Mouse (Mus musculus) CH12.LX (cell line): ENCODE measurements around the gene Ikzf2. TPM values are rescaled to one million over a fixed set of nuclear protein-coding genes. Genes with fewer than 3 reads are reported as not detected.

ENCODE experiments used
- DNase-seq: peaks from one replicate; pipeline ENCODE4 v3.0.0-alpha.2; 2013; ENCODE audit errors: extremely low read depth
- H3K27ac ChIP-seq: 2 replicates; pipeline ENCODE4 v1.5.1; 2012; ENCODE audit warnings: low read depth, mild to moderate bottlenecking, control low read depth, moderate library complexity; ENCODE audit not compliant: insufficient read depth
- H3K27me3 ChIP-seq: replicated peaks from 2 replicates; pipeline ENCODE3; 2012; ENCODE audit warnings: inconsistent platforms
- H3K36me3 ChIP-seq, 2 experiments: replicated peaks in 1 of 2; 2 replicates each; pipeline versions ENCODE3 to v1.6.1; 2012; ENCODE audit warnings: inconsistent platforms in 1 of 2, low read length in 1 of 2, mild to moderate bottlenecking in 1 of 2, mixed read lengths in 1 of 2, moderate library complexity in 1 of 2; ENCODE audit not compliant: control insufficient read depth in 1 of 2, insufficient read depth in 1 of 2
- H3K4me1 ChIP-seq, 2 experiments: 2 replicates each; pipeline ENCODE4 v1.6.1; 2012; ENCODE audit warnings: inconsistent platforms in 1 of 2, moderate library complexity in 1 of 2; ENCODE audit not compliant: insufficient read depth in 2 of 2, control insufficient read depth in 1 of 2
- H3K4me2 ChIP-seq: 2 replicates; pipeline ENCODE4 v1.6.1; 2012; ENCODE audit warnings: low read depth, mild to moderate bottlenecking, control low read depth; ENCODE audit not compliant: poor library complexity, insufficient read depth, severe bottlenecking
- H3K4me3 ChIP-seq, 3 experiments: fragments of 150-350 bp in 1 of 3; sonication (generic) in 1 of 3; replicated peaks in 1 of 3; 2 replicates each; pipeline versions ENCODE3 to v1.5.1; 2011 to 2012; ENCODE audit warnings: low read depth in 2 of 3, low read length in 2 of 3, mild to moderate bottlenecking in 2 of 3, moderate library complexity in 2 of 3, control low read depth in 1 of 3, improper control_type of control experiment in 1 of 3, inconsistent platforms in 1 of 3, mixed read lengths in 1 of 3; ENCODE audit not compliant: poor library complexity in 1 of 3
- H3K79me2 ChIP-seq: replicated peaks from 2 replicates; pipeline ENCODE4 v1.6.1; 2012; ENCODE audit warnings: mild to moderate bottlenecking, moderate library complexity; ENCODE audit not compliant: control insufficient read depth, poor library complexity, insufficient read depth, severe bottlenecking; ENCODE audit errors: extremely low read depth
- H3K9ac ChIP-seq: 2 replicates; pipeline ENCODE4 v1.6.1; 2012; ENCODE audit warnings: low read depth, mild to moderate bottlenecking, control low read depth, moderate library complexity; ENCODE audit not compliant: insufficient read depth
- H3K9me3 ChIP-seq: replicated peaks from 2 replicates; pipeline ENCODE3; 2012; ENCODE audit warnings: low read length, inconsistent platforms, mixed read lengths
- CHD1 ChIP-seq: IDR thresholded peaks from 2 replicates; pipeline ENCODE4 v1.6.1; 2012; ENCODE audit warnings: low read depth, low read length, improper control_type of control experiment, inconsistent platforms
- JUND ChIP-seq: conservative IDR thresholded peaks from 2 replicates; pipeline ENCODE4 v1.6.1; 2011; ENCODE audit warnings: low read depth, low read length, improper control_type of control experiment
- MAX ChIP-seq: IDR thresholded peaks from 2 replicates; pipeline ENCODE4 v1.6.1; 2011; ENCODE audit warnings: low read length, improper control_type of control experiment
- NRF1 ChIP-seq: IDR thresholded peaks from 2 replicates; pipeline ENCODE4 v1.6.1; 2014; ENCODE audit warnings: low read depth, mild to moderate bottlenecking, inconsistent platforms, low read length, improper control_type of control experiment, moderate library complexity
- POLR2A ChIP-seq: IDR thresholded peaks from 2 replicates; pipeline ENCODE4 v1.6.1; 2011; ENCODE audit warnings: low read depth, mild to moderate bottlenecking, improper control_type of control experiment, low read length
- RAD21 ChIP-seq: IDR thresholded peaks from 2 replicates; pipeline ENCODE4 v1.6.1; 2011; ENCODE audit warnings: low read depth, mild to moderate bottlenecking, low read length, improper control_type of control experiment, moderate library complexity
- ZC3H11A ChIP-seq: IDR thresholded peaks from 2 replicates; pipeline ENCODE4 v1.6.1; 2012; ENCODE audit warnings: low read depth, mild to moderate bottlenecking, inconsistent platforms, low read length, improper control_type of control experiment
- ZMIZ1 ChIP-seq: IDR thresholded peaks from 2 replicates; pipeline ENCODE4 v1.6.1; 2012; ENCODE audit warnings: low read depth, mild to moderate bottlenecking, inconsistent platforms, low read length, improper control_type of control experiment
- ZNF384 ChIP-seq: IDR thresholded peaks from 2 replicates; pipeline ENCODE4 v1.6.1; 2012; ENCODE audit warnings: low read depth, low read length, improper control_type of control experiment, inconsistent platforms
- dilution Hi-C: fragments of 300-500 bp; cut with MboI; formaldehyde crosslinking; loops from 2 replicates; pipeline ENCODE4 v1.14.3; 2020; ENCODE audit warnings: low sequenced_read_pairs; ENCODE audit not compliant: extremely low pct_unique_long_range_greater_than_20kb, extremely low pct_ligation_motif_present
- in situ Hi-C: fragments of 300-500 bp; cut with MboI; formaldehyde crosslinking; loops from 3 replicates; pipeline ENCODE4 v1.14.3; 2019; ENCODE audit warnings: low sequenced_read_pairs, low pct_ligation_motif_present, low pct_unique_long_range_greater_than_20kb, mixed read lengths
- polyA plus RNA-seq: library from polyadenylated mRNA; unstranded; fragments of >175 nt; gene quantifications from 2 replicates; pipeline ENCODE4 v1.2.1, GENCODE M21; 2012; ENCODE audit warnings: low read depth; ENCODE audit not compliant: insufficient read length
- total RNA-seq, 2 experiments: library from RNA; depleted of rRNA; stranded (reverse); fragments of 300-350 nt in 1 of 2; fragments of >200 nt in 1 of 2; gene quantifications; 2 replicates each; pipeline ENCODE4 v1.2.3; 2012 to 2014

The Ikzf2 gene
- total and polyA plus RNA-seq, 3 experiments, result not detected

DNA sequence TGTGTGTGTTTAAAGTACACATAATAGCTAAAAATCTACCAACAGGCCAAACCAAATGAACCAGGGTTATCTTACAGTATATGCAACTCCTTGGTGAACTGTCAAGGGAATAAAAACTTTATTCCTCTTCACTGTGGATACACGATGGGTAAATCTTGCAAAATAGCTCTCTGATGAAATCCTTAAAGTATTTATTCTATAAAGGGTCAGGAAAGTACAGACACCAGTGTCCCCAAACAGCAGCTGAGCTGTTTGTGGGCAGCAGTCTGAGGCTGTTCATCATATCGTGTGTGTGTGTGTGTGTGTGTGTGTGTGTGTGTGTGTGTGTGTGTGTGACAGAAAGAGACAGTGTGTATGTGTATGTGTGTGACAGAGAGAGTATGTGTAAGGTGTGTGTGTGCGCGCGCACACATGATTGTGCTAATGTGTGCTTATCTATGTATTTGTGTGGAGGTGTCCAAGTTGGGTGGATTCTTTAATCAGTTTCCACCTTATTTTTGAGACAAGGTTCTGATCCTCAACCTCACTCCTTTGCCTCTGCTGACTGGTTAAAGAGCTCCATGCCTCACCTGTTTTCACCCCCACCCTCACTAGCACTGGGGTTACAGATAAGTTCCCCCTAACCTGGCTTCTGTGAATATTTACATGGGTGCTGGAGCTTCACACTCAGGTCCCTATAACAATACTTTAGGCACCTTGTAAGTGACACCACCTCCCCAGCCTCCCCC is 102.9 kb downstream of the Ikzf2 start:
- in situ Hi-C loops, result no loop called here
- Histone ChIP-seq H3K27ac (no peak overlapping the region), H3K4me1 (no peaks in the 10 kb centered on the region), H3K4me3 (no peak overlapping the region), H3K36me3 (no peaks in the 10 kb centered on the region), H3K4me2 (no peak overlapping the region), H3K79me2 (no peaks in the 10 kb centered on the region), H3K27me3 (no peaks in the 10 kb centered on the region), H3K9ac (no peak overlapping the region), H3K9me3 (no peaks in the 10 kb centered on the region)
- dilution Hi-C loops, result no loop called here
- DNase-seq, result no peak
- TF ChIP-seq NRF1 (no peak), ZMIZ1 (no peak)

DNA sequence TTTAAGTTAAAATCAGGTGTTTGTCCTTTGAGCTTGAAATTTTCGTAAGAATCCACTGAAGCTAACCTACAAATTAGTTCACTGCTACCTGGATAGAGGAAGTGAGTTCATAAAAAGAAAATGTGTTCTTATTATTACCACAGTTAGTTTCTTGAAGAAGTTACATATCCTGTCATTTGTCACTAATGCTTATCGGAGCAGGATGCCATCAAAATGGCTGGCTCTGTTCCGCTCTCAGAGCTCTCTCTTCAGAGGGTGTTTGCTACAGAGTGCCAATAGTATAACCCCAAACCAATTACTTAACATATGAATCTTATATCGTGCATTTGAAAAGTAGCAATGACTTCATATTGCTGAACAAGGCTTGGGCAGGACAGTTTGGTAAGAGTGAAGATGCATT is 108.1 kb downstream of the Ikzf2 start:
- dilution Hi-C loops, result no loop called here
- no peaks in the 10 kb centered on the region for H3K79me2 ChIP-seq
- in situ Hi-C loops, result no loop called here
- no peak overlapping the region for H3K27ac ChIP-seq
- no peak overlapping the region for H3K9ac ChIP-seq
- H3K4me2 ChIP-seq, result no peak overlapping the region
- no peaks in the 10 kb centered on the region for H3K9me3 ChIP-seq
- TF ChIP-seq POLR2A, result no peak
- no peaks in the 10 kb centered on the region for H3K4me1 ChIP-seq
- H3K36me3 ChIP-seq, result no peaks in the 10 kb centered on the region
- no peak overlapping the region for H3K4me3 ChIP-seq
- no peak for DNase-seq
- no peaks in the 10 kb centered on the region for H3K27me3 ChIP-seq

DNA sequence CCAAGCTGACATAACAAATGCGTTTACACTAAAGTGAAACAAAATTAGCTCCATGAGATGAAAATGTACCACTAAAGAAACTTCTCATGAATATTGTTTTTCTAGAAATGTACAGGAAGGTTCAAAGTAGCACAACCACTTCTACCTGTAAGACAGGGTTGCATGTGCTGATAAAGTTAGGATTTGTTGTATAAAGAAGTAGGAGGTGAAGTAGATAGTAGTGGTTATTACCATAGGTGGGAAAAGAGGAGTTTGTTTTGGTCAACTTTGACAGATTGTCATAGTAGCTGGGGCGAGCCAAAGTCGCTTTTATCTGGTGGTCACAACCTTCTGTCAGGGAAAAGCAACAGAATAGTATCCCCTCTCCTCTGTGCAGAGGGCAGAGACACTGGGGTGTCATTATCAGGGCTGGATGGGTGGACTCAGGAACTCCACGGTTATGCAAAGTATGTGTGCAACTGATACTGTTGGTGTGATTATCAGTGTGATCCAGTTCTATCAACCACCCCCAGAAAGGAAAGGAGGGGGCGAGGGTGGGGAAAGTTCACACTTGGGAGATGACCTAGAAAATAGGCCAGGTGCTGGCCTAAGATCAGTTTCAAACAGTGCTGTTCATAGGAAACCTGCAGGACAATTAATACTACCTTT is 127.5 kb downstream of the Ikzf2 start:
- no peak for DNase-seq
- H3K9me3 ChIP-seq, result no peaks in the 10 kb centered on the region
- H3K27me3 ChIP-seq, result no peaks in the 10 kb centered on the region
- no peaks in the 10 kb centered on the region for H3K79me2 ChIP-seq
- no peaks in the 10 kb centered on the region for H3K36me3 ChIP-seq
- dilution Hi-C loops (no loop called here), in situ Hi-C loops (no loop called here)
- TF ChIP-seq JUND, result no peak
- TF ChIP-seq ZNF384, result no peak
- no peak for TF ChIP-seq ZC3H11A
- TF ChIP-seq CHD1, result no peak
- no peak for TF ChIP-seq RAD21
- no peak for TF ChIP-seq MAX
- H3K4me1 ChIP-seq, result 0 out of 4 replicates have a peak, but pooled peaks cover 0 to under 1% of the 10 kb centered on the region in 2 experiments
- H3K4me2 ChIP-seq, result no peak overlapping the region
- no peak overlapping the region for H3K9ac ChIP-seq
- H3K4me3 ChIP-seq, result no peak overlapping the region
- no peak overlapping the region for H3K27ac ChIP-seq
